Mouse (Mus musculus) lung, postnatal 0 days (tissue): ENCODE data around the gene Abcg5. TPM values are rescaled to one million over a fixed set of nuclear protein-coding genes. Genes with fewer than 3 reads are reported as not detected.
A peak's percentile ranks its signal among the peaks of the same experiment; 100 is the strongest.

Experiments used
- ATAC-seq: fragments of 200-750 bp; cut with Nextera tagmentation; 2 replicates; pipeline ENCODE4 v1.8.0; 2017; ENCODE audit warnings: moderate library complexity
- DNase-seq: peaks from one replicate; pipeline ENCODE4 v3.0.0-alpha.2; 2016; ENCODE audit warnings: low spot score
- H3K27ac ChIP-seq: fragments of 300-500 bp; sonication (generic); 2 replicates; pipeline ENCODE4 v1.5.1; 2014; ENCODE audit warnings: antibody characterized with exemption, mild to moderate bottlenecking, low read length, mixed read lengths
- H3K27me3 ChIP-seq: fragments of 300-500 bp; sonication (generic); replicated peaks from 2 replicates; pipeline ENCODE4 v1.6.1; 2014; ENCODE audit warnings: low read length, mixed read lengths; ENCODE audit not compliant: insufficient read depth
- H3K36me3 ChIP-seq: fragments of 300-500 bp; sonication (generic); 2 replicates; pipeline ENCODE4 v1.6.1; 2014; ENCODE audit warnings: low read length, mixed read lengths; ENCODE audit not compliant: insufficient read depth
- H3K4me1 ChIP-seq: fragments of 300-500 bp; sonication (generic); 2 replicates; pipeline ENCODE4 v1.6.1; 2014; ENCODE audit warnings: antibody characterized with exemption, low read depth, low read length, mixed read lengths; ENCODE audit not compliant: insufficient read depth
- H3K4me2 ChIP-seq: fragments of 300-500 bp; sonication (generic); replicated peaks from 2 replicates; pipeline ENCODE4 v1.6.1; 2014; ENCODE audit warnings: low read depth, mild to moderate bottlenecking, low read length, moderate library complexity, mixed read lengths
- H3K4me3 ChIP-seq: fragments of 300-500 bp; sonication (generic); 2 replicates; pipeline ENCODE4 v1.5.1; 2014; ENCODE audit warnings: low read depth, low read length
- H3K9ac ChIP-seq: fragments of 300-500 bp; sonication (generic); replicated peaks from 2 replicates; pipeline ENCODE4 v1.6.1; 2014; ENCODE audit warnings: low read depth, mild to moderate bottlenecking
- H3K9me3 ChIP-seq: fragments of 300-500 bp; sonication (generic); 2 replicates; pipeline ENCODE4 v1.6.1; 2016; ENCODE audit warnings: low read length, mixed read lengths
- CTCF ChIP-seq: IDR thresholded peaks from 2 replicates; pipeline ENCODE4 v1.5.1; 2016; ENCODE audit warnings: antibody characterized with exemption, mild to moderate bottlenecking
- EP300 ChIP-seq: IDR thresholded peaks from 2 replicates; pipeline ENCODE4 v1.6.1; 2016; ENCODE audit warnings: antibody characterized with exemption, mild to moderate bottlenecking, control low read depth
- WGBS: fragments of 180-500 bp; shearing (Covaris S2); extraction: QIAGEN DNeasy Blood & Tissue Kit; methylation state at CpG from one replicate; pipeline ENCODE4 v1.1.7; 2014; 5-methylcytosine and 5-hydroxymethylcytosine counted together
- polyA plus RNA-seq: library from polyadenylated mRNA; unstranded; fragments of >200 nt; fragmentation: Nextera tagmentation; extraction: Ambion mirVana; gene quantifications from 2 replicates; pipeline ENCODE4 v1.2.1, GENCODE M21; 2015

Gene Abcg5
- polyA plus RNA-seq, 1 experiment from 2014 or later = 0.61 TPM

DNA sequence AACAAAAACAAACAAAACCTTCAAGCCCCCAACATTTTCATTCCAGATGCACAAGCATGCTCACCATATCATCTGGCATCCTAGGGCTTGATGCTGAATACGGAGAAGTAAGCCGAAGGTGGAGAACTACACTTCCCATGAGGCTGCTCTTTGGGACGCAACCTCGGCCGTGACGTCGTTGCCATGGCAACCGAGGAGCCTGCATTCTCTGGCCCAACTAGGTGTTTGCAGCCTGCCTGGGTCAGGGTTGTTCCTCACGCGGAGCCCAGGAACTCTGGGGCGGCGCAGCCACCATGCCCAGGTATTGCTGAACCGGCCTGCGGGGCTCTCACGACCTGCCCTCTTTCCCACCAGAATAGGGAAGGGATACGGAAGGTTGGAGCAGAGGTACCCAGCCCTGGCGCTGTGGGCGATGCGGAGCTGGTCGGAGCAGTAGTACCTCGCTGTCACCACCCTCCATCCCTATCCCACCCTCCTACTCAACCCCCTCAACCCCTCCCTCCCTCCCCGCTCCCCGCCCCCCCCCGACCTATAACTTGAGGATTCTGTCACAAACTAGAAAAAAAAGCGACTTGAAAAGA is 56.4 kb downstream of the Abcg5 start, which contains the start of gene Dync2li1:
Dync2li1 (plus strand) TSS at position 221 of the 581 bp plus-strand sequence.
- TF ChIP-seq CTCF (no peak), EP300 (no peak)
- peak; percentile 96 for DNase-seq
- Histone ChIP-seq H3K27ac (peak within 1 kb of the TSS; percentile 38; the same call in 1 of the 2 replicates), H3K9me3 (no peaks in the 10 kb centered on the region), H3K4me2 (peak within 1 kb of the TSS; percentile 78), H3K4me1 (no peaks in the 10 kb centered on the region), H3K4me3 (peak within 1 kb of the TSS; percentile 47), H3K27me3 (no peaks in the 10 kb centered on the region), H3K36me3 (no peaks in the 10 kb centered on the region), H3K9ac (0 out of 2 replicates have a peak within 1 kb of the TSS, but pooled peaks have one; percentile 12)
- 1% methylated on average over 23 of the region's 25 CpGs for WGBS
- ATAC-seq = peak; percentile 96

- Histone ChIP-seq H3K4me1 (no peaks in the 10 kb centered on the region; the same call in 1 of the 2 replicates), H3K4me3 (no peak overlapping the region), H3K4me2 (no peak overlapping the region), H3K9ac (no peak overlapping the region), H3K27me3 (no peaks in the 10 kb centered on the region), H3K27ac (0 out of 2 replicates have a peak overlapping the region, but pooled peaks have one; percentile 38), H3K36me3 (no peaks in the 10 kb centered on the region), H3K9me3 (no peaks in the 10 kb centered on the region)
- TF ChIP-seq EP300 (no peak), CTCF (no peak)
- ATAC-seq = no peak
- WGBS = 55% methylated on average over 2 of the region's 2 CpGs
- peak; percentile 54 for DNase-seq
These were observed 59.9 kb downstream of the Abcg5 start for GRCm38 (mm10) chr17:84622873-84623272.

GRCm38 (mm10) chr17:84622028-84622427 is 60.8 kb downstream of the Abcg5 start:
- DNase-seq = no peak
- H3K9ac ChIP-seq = no peak overlapping the region
- WGBS = 88% methylated on average over 4 of the region's 4 CpGs
- H3K27me3 ChIP-seq = no peaks in the 10 kb centered on the region
- no peak overlapping the region for H3K4me2 ChIP-seq
- ATAC-seq = no peak
- H3K4me3 ChIP-seq = no peak overlapping the region
- no peaks in the 10 kb centered on the region; the same call in 1 of the 2 replicates for H3K4me1 ChIP-seq
- H3K27ac ChIP-seq = no peak overlapping the region
- H3K36me3 ChIP-seq = peaks cover 2% of the 10 kb centered on the region; the same call in 1 of the 2 replicates
- no peaks in the 10 kb centered on the region for H3K9me3 ChIP-seq
- TF ChIP-seq CTCF = peak; percentile 44
- no peak for TF ChIP-seq EP300

- 0 out of 2 replicates have a peak overlapping the region, but pooled peaks have one; percentile 11 for H3K27ac ChIP-seq
- no peaks in the 10 kb centered on the region; the same call in 1 of the 2 replicates for H3K4me1 ChIP-seq
These were observed 61.6 kb downstream of the Abcg5 start for GRCm38 (mm10) chr17:84621209-84621608.

DNA sequence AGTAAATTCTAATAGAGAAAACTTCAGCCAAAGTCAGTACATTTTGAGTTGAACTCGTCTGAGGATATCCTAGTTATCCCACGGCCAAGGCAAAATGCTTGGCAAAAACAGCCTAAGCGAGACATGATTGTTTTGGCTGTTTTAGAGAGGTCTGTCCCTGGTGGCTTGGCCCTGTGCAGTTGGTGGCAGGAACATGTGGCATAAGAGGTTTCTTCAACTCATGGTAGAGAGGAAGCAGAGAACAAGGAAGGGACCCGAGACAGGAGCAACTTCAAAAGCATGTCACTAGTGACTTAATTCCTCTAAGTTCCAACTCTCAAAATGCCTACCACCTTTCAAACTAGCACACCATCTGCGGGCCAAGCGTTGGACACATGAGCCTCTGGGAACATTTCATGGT is 62.2 kb downstream of the Abcg5 start:
- Histone ChIP-seq H3K9ac (no peak overlapping the region), H3K4me1 (no peaks in the 10 kb centered on the region; the same call in 1 of the 2 replicates), H3K9me3 (no peaks in the 10 kb centered on the region), H3K27me3 (no peaks in the 10 kb centered on the region), H3K4me2 (no peak overlapping the region), H3K36me3 (peaks cover 6% of the 10 kb centered on the region; the same call in 1 of the 2 replicates), H3K4me3 (no peak overlapping the region), H3K27ac (peak overlapping the region; percentile 57; the same call in 1 of the 2 replicates)
- WGBS = 75% methylated on average over 6 of the region's 6 CpGs
- TF ChIP-seq EP300 (no peak), CTCF (no peak)
- no peak for DNase-seq
- ATAC-seq = no peak

More at GRCm38 (mm10) chr17:84621209-84621608, 61.6 kb downstream of the Abcg5 start:
- Histone ChIP-seq H3K9me3 (no peaks in the 10 kb centered on the region), H3K27me3 (no peaks in the 10 kb centered on the region), H3K4me2 (no peak overlapping the region), H3K9ac (no peak overlapping the region), H3K36me3 (peaks cover 6% of the 10 kb centered on the region; the same call in 1 of the 2 replicates), H3K4me3 (no peak overlapping the region)
- ATAC-seq = peak; percentile 75
- DNase-seq = peak; percentile 75
- whole genome bisulfite sequencing = 52% methylated on average over 6 of the region's 6 CpGs
- TF ChIP-seq CTCF = no peak
- peak; percentile 20; the same call in 1 of the 2 replicates for TF ChIP-seq EP300

DNA sequence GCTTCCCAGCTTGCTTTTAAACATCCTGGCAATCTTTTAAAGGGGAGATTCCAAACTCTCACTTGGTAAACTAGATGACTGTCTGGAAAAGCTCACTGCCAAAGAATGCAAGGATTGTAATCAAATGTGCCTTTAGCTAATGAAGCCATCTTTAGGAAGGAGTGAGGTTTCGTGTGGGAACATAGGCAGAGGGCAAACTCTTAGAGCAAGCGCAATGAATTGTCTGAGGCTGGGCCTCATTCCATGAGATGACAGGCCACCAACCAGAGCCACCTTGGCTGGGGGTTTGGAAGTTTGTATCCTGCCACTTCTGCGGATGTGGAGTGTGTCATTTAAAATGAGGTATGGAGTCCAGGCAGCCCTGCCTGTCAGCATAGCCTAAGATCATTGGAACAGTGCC is 62.7 kb downstream of the Abcg5 start:
- Histone ChIP-seq H3K9ac (no peak overlapping the region), H3K4me3 (no peak overlapping the region), H3K4me1 (no peaks in the 10 kb centered on the region; the same call in 1 of the 2 replicates), H3K27me3 (no peaks in the 10 kb centered on the region), H3K36me3 (peaks cover 6% of the 10 kb centered on the region; the same call in 1 of the 2 replicates), H3K27ac (peak overlapping the region; percentile 57; the same call in 1 of the 2 replicates), H3K9me3 (no peaks in the 10 kb centered on the region), H3K4me2 (no peak overlapping the region)
- ATAC-seq (peak; percentile 37), DNase-seq (peak; percentile 72)
- 54% methylated on average over 3 of the region's 3 CpGs for WGBS
- TF ChIP-seq CTCF (no peak), EP300 (no peak)
